Mouse (Mus musculus): ENCODE measurements around the gene Atp13a2. TPM values are rescaled to one million over a fixed set of nuclear protein-coding genes. Genes with fewer than 3 reads are reported as not detected.
A peak's percentile ranks its signal among the peaks of the same experiment; 100 is the strongest.

Gene Atp13a2
- total and polyA plus RNA-seq, 3 experiments, result 29.0 to 65.4 TPM; not detected in 1

GRCm38 (mm10) chr4:141044816-141045215 is 58.1 kb downstream of the Atp13a2 start:
- no peaks in the 10 kb centered on the region for H3K4me1 ChIP-seq (ENCODE audit: control insufficient read depth in 1 of 2, insufficient read depth in 2 of 2, low read length in 2 of 2)
- no peak overlapping the region for H3K9ac ChIP-seq (ENCODE audit: control insufficient read depth, low read depth, low read length, poor library complexity, severe bottlenecking)
- H3K27me3 ChIP-seq (ENCODE audit: control insufficient read depth in 1 of 2, insufficient read depth in 2 of 2, low read length in 2 of 2), result no peaks in the 10 kb centered on the region
- H3K79me2 ChIP-seq (ENCODE audit: control insufficient read depth, insufficient read depth, low read length, poor library complexity), result no peaks in the 10 kb centered on the region
- TF ChIP-seq SMC3 (IDR thresholded peaks at IDR 0.05; ENCODE audit: low read depth, low read length), result peak; percentile 63
- peak; percentile 61 to 89 (median 74) for TF ChIP-seq CTCF (IDR thresholded peaks at IDR 0.05 in 2 of 3, conservative IDR thresholded peaks at IDR 0.05 in 1 of 3; ENCODE audit: control insufficient read depth in 1 of 3, insufficient read depth in 1 of 3, low read depth in 2 of 3, low read length in 3 of 3, poor library complexity in 1 of 3, severe bottlenecking in 1 of 3)
- no peak for TF ChIP-seq MXI1 (IDR thresholded peaks at IDR 0.05; ENCODE audit: low read depth, low read length)
- TF ChIP-seq ZNF384 (IDR thresholded peaks at IDR 0.05; ENCODE audit: low read depth, low read length), result peak; percentile 77
- peak; percentile 29; the same call in 1 of the 2 replicates for TF ChIP-seq ZC3H11A (IDR thresholded peaks at IDR 0.05; ENCODE audit: low read depth, low read length)
- peak; percentile 60 for TF ChIP-seq RAD21 (IDR thresholded peaks at IDR 0.05; ENCODE audit: low read depth, low read length)
- TF ChIP-seq BHLHE40 (IDR thresholded peaks at IDR 0.05; ENCODE audit: borderline replicate concordance, low read depth, low read length), result peak; percentile 16; the same call in 1 of the 2 replicates
- TF ChIP-seq POLR2AphosphoS2 (IDR thresholded peaks at IDR 0.05; ENCODE audit: low read length), result no peak
- TF ChIP-seq MAZ (IDR thresholded peaks at IDR 0.05; ENCODE audit: low read depth, low read length), result no peak
- no peak for TF ChIP-seq MEF2A (IDR thresholded peaks at IDR 0.05; ENCODE audit: extremely low read depth, insufficient replicate concordance, low read depth, low read length, poor library complexity, severe bottlenecking)
- no peak overlapping the region for H3K4me3 ChIP-seq (ENCODE audit: control insufficient read depth in 1 of 2, insufficient read depth in 1 of 2, low read depth in 2 of 2, low read length in 2 of 2)
- H3K9me3 ChIP-seq (replicated peaks; ENCODE audit: insufficient read depth, low read length), result no peaks in the 10 kb centered on the region
- no peaks in the 10 kb centered on the region for H3K36me3 ChIP-seq (ENCODE audit: control insufficient read depth in 1 of 2, insufficient read depth in 2 of 2, low read length in 2 of 2)
- H3K27ac ChIP-seq (ENCODE audit: control insufficient read depth, low read depth, low read length), result no peak overlapping the region
- DNase-seq (ENCODE audit: low read depth, low spot score), result peak; percentile 61

GRCm38 (mm10) chr4:141048810-141049475 is 62.3 kb downstream of the Atp13a2 start:
- no peak for DNase-seq (ENCODE audit: low read depth, low spot score)
- no peaks in the 10 kb centered on the region for H3K9me3 ChIP-seq (replicated peaks; ENCODE audit: insufficient read depth, low read length)
- H3K27ac ChIP-seq (ENCODE audit: control insufficient read depth, low read depth, low read length), result no peak overlapping the region
- H3K27me3 ChIP-seq (ENCODE audit: control insufficient read depth in 1 of 2, insufficient read depth in 2 of 2, low read length in 2 of 2), result no peaks in the 10 kb centered on the region
- H3K4me3 ChIP-seq (ENCODE audit: control insufficient read depth in 1 of 2, insufficient read depth in 1 of 2, low read depth in 2 of 2, low read length in 2 of 2), result no peak overlapping the region
- TF ChIP-seq MXI1 (IDR thresholded peaks at IDR 0.05; ENCODE audit: low read depth, low read length) (no peak), EP300 (IDR thresholded peaks at IDR 0.05; ENCODE audit: low read depth in 1 of 2, low read length in 2 of 2) (no peak), ZMIZ1 (IDR thresholded peaks at IDR 0.05; ENCODE audit: low read depth, low read length) (no peak), MAX (IDR thresholded peaks at IDR 0.05; ENCODE audit: low read length) (no peak), MYB (IDR thresholded peaks at IDR 0.05; ENCODE audit: low read depth, low read length) (no peak), POLR2A (IDR thresholded peaks at IDR 0.05; ENCODE audit: control insufficient read depth in 1 of 2, insufficient read depth in 1 of 2, low read depth in 1 of 2, low read length in 2 of 2, poor library complexity in 1 of 2) (no peak)
- H3K4me1 ChIP-seq (ENCODE audit: control insufficient read depth in 1 of 2, insufficient read depth in 2 of 2, low read length in 2 of 2), result no peaks in the 10 kb centered on the region
- H3K79me2 ChIP-seq (ENCODE audit: control insufficient read depth, insufficient read depth, low read length, poor library complexity), result no peaks in the 10 kb centered on the region
- H3K9ac ChIP-seq (ENCODE audit: control insufficient read depth, low read depth, low read length, poor library complexity, severe bottlenecking), result no peak overlapping the region
- H3K36me3 ChIP-seq (ENCODE audit: control insufficient read depth in 1 of 2, insufficient read depth in 2 of 2, low read length in 2 of 2), result no peaks in the 10 kb centered on the region

All from MEL (cell line).